Mouse (Mus musculus) forebrain, embryonic 15.5 days (tissue): ENCODE measurements around the gene Tmem265. TPM values are rescaled to one million over a fixed set of nuclear protein-coding genes. Genes with fewer than 3 reads are reported as not detected.

Source experiments
- ATAC-seq: fragments of 200-750 bp; cut with Nextera tagmentation; replicated peaks from 2 replicates; pipeline ENCODE4 v1.8.0; 2017; ENCODE audit warnings: mild to moderate bottlenecking, moderate TSS enrichment, moderate library complexity
- H3K27ac ChIP-seq: fragments of 300-500 bp; sonication (generic); replicated peaks from 2 replicates; pipeline ENCODE4 v1.5.1; 2015; ENCODE audit warnings: mild to moderate bottlenecking, inconsistent platforms
- H3K27me3 ChIP-seq: fragments of 300-500 bp; sonication (generic); 2 replicates; pipeline ENCODE4 v1.6.1; 2015; ENCODE audit warnings: inconsistent platforms
- H3K36me3 ChIP-seq: fragments of 300-500 bp; sonication (generic); 2 replicates; pipeline ENCODE4 v1.6.1; 2015; ENCODE audit warnings: mild to moderate bottlenecking, inconsistent platforms
- H3K4me1 ChIP-seq: fragments of 300-500 bp; sonication (generic); 2 replicates; pipeline ENCODE4 v1.6.1; 2015; ENCODE audit warnings: inconsistent platforms
- H3K4me2 ChIP-seq: fragments of 300-500 bp; sonication (generic); replicated peaks from 2 replicates; pipeline ENCODE4 v1.6.1; 2015; ENCODE audit warnings: mild to moderate bottlenecking, inconsistent platforms
- H3K4me3 ChIP-seq: fragments of 300-500 bp; sonication (generic); 2 replicates; pipeline ENCODE4 v1.5.1; 2015; ENCODE audit warnings: mild to moderate bottlenecking, inconsistent platforms
- H3K9ac ChIP-seq: fragments of 300-500 bp; sonication (generic); replicated peaks from 2 replicates; pipeline ENCODE4 v1.6.1; 2015; ENCODE audit warnings: mild to moderate bottlenecking, inconsistent platforms
- H3K9me3 ChIP-seq: fragments of 300-500 bp; sonication (generic); 2 replicates; pipeline ENCODE4 v1.6.1; 2016; ENCODE audit warnings: inconsistent platforms
- WGBS: fragments of 180-500 bp; shearing (Covaris S2); methylation state at CpG from one replicate; pipeline ENCODE4 v1.1.7; 2015; ENCODE audit warnings: mixed read lengths; 5-methylcytosine and 5-hydroxymethylcytosine counted together
- polyA plus RNA-seq: library from polyadenylated mRNA; unstranded; fragments of >200 nt; fragmentation: Nextera tagmentation; extraction: Ambion mirVana; gene quantifications from 2 replicates; pipeline ENCODE4 v1.2.1, GENCODE M21; 2015

Gene Tmem265
- polyA plus RNA-seq, 1 experiment from 2014 or later: 3.7 TPM

DNA sequence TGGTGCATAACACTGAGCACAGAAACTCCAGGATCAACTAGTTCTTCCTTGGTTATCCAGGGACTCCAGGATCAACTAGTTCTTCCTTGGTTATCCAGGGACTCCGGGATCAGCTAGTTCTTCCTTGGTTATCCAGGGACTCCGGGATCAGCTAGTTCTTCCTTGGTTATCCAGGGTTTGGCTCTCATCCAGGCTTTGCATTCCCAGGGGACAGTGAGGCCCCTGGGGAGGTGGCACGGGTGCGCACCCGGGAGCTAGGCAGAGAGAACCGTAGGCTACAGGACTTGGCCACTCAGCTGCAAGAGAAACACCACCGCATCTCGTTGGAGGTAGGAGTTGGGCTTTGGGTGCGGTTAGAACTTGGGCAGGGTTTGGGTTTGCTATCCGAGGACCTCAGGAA is 29.9 kb downstream of the Tmem265 start:
- H3K4me3 ChIP-seq: no peak overlapping the region
- no peak for ATAC-seq
- no peak overlapping the region for H3K27ac ChIP-seq
- H3K9ac ChIP-seq: no peak overlapping the region
- 87% methylated on average over 10 of the region's 10 CpGs for WGBS
- H3K4me1 ChIP-seq: peaks cover 18% of the 10 kb centered on the region
- no peaks in the 10 kb centered on the region for H3K27me3 ChIP-seq
- H3K36me3 ChIP-seq: peaks cover 60% of the 10 kb centered on the region
- no peaks in the 10 kb centered on the region for H3K9me3 ChIP-seq
- H3K4me2 ChIP-seq: no peak overlapping the region

DNA sequence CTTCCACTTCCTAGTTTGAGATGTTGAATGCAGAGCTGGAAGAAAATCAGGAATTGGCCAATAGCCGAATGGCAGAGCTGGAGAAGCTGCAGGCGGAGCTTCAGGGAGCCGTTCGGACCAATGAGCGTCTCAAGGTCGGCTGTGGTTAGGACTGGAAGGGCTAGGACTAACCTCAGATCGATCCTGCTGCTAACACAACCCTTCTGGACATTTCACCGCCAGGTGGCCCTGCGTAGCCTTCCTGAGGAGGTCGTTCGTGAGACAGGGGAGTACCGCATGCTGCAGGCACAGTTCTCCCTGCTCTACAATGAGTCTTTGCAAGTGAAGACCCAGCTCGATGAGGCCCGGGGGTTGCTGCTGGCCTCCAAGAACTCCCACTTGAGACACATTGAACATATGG is 31.4 kb downstream of the Tmem265 start:
- H3K9ac ChIP-seq: no peak overlapping the region
- WGBS: 87% methylated on average over 14 of the region's 14 CpGs
- no peak overlapping the region for H3K27ac ChIP-seq

DNA sequence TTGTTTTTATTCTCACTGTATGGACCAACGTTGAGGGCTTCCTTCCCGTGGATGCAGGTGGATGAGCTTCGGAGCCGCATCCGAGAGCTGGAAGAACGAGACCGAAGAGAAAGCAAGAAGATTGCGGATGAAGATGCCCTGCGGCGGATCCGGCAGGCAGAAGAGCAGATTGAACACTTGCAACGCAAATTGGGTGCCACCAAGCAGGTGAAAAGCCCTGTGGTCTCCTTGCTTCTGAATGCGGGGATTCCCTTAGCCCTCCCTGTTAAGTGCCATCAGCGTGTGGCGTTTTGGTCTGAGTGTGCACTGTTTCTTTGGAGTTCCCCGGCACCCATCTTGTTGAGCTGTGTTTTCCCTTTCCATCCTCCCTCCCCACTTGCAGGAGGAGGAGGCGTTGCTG is 35.6 kb downstream of the Tmem265 start:
- Histone ChIP-seq H3K27me3 (no peaks in the 10 kb centered on the region), H3K9ac (no peak overlapping the region), H3K27ac (no peak overlapping the region), H3K9me3 (no peaks in the 10 kb centered on the region), H3K4me3 (no peak overlapping the region), H3K4me2 (no peak overlapping the region), H3K4me1 (no peaks in the 10 kb centered on the region), H3K36me3 (peaks cover 97% of the 10 kb centered on the region)
- WGBS: 96% methylated on average over 17 of the region's 17 CpGs
- ATAC-seq: no peak

More for the DNA sequence above, 31.4 kb downstream of the Tmem265 start:
- Histone ChIP-seq H3K36me3 (peaks cover 74% of the 10 kb centered on the region), H3K4me1 (peaks cover 13% of the 10 kb centered on the region), H3K4me2 (no peak overlapping the region), H3K27me3 (no peaks in the 10 kb centered on the region), H3K4me3 (no peak overlapping the region), H3K9me3 (no peaks in the 10 kb centered on the region)
- no peak for ATAC-seq

DNA sequence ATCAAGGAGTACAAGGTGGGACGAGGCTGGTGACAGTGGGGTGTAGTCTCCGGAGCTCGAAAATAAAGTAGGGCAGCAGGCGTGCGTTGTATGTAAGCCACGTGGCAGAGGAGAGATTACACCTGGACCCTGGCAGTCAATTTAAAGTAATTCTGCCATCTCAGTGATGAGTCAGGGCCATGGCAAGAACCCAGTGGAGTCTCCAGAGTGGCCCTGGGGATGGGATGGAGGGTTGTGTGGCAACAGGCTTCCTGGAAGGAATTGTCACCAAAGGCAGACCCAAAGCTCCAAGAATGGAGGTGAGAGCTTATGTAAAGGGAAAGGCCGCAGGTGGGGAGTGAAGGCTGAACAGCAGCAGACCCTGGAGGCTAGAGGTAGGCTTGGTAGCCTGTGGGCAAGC is 39.4 kb downstream of the Tmem265 start:
- WGBS: 98% methylated on average over 7 of the region's 7 CpGs
- Histone ChIP-seq H3K27ac (no peak overlapping the region), H3K27me3 (no peaks in the 10 kb centered on the region), H3K36me3 (peaks cover 87% of the 10 kb centered on the region), H3K4me2 (no peak overlapping the region), H3K9me3 (no peaks in the 10 kb centered on the region), H3K4me3 (no peak overlapping the region), H3K4me1 (no peaks in the 10 kb centered on the region), H3K9ac (no peak overlapping the region)
- no peak for ATAC-seq

DNA sequence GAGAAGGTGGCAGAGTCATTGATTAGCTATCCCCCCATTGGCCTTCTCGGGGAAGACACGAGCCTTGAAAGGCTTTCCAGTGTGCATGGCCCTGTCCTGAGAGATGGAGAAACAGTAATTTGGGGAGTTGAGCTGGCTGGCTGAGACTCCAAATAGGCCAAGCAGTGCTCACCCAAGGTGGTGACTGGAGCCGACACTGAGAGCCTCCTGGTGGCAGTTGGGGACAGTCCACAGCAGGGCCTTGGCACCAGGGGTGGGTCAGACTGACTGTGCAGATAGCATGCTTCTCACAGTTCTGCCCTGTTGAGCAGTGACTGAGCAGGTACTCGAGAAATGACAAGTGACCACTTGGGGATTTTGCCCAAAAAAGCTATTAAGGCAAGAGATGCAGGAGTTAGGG is 40.5 kb downstream of the Tmem265 start:
- 92% methylated on average over 4 of the region's 4 CpGs for WGBS

DNA sequence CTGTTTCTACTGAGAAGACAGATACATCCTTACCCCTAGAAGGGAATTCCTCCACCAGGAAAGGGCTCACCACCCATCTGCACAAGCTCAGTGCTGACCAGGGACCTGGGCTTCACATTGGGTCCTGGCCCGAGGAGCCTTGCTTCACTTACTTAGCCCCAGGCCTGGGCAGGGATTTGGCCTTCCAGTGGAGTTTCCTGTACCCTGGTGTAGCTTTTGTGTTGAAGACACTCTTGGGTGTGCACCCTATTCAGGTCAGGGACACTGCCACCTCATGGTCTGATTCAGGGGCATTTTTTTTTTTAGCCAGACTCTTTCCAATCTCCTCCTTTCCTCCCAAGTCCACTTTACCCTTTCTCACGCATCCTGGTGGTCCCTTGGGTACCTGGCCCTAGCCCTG is 41.7 kb downstream of the Tmem265 start:
- Histone ChIP-seq H3K9me3 (no peaks in the 10 kb centered on the region), H3K9ac (no peak overlapping the region), H3K27me3 (no peaks in the 10 kb centered on the region), H3K27ac (no peak overlapping the region), H3K36me3 (peaks cover 78% of the 10 kb centered on the region), H3K4me2 (no peak overlapping the region), H3K4me3 (no peak overlapping the region), H3K4me1 (no peaks in the 10 kb centered on the region)
- 95% methylated on average over 2 of the region's 2 CpGs for WGBS
- ATAC-seq: no peak

More for the DNA sequence above, 40.5 kb downstream of the Tmem265 start:
- ATAC-seq: no peak
- Histone ChIP-seq H3K9me3 (no peaks in the 10 kb centered on the region), H3K4me2 (no peak overlapping the region), H3K4me1 (no peaks in the 10 kb centered on the region), H3K4me3 (no peak overlapping the region), H3K27me3 (no peaks in the 10 kb centered on the region), H3K9ac (no peak overlapping the region), H3K27ac (no peak overlapping the region), H3K36me3 (peaks cover 78% of the 10 kb centered on the region)

DNA sequence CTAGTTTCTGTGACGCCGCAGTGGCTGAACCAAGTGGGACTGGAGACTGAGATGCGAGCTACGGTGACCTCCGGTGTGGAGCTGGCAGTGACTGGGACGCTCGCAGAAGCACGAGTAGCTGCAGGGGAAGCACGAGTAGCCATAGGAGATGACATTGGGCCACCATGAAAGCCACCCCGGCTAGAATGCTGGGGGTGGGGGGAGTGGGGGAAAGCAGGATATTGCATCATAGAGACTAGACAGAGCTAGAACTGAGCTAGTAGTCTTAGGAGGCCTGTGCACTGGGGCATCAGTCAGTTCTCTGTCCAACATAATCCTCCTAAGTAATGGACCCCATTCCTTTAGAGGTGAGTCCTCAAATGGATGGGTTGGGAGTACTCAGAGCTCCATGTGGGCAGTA is 43.1 kb downstream of the Tmem265 start:
- no peak overlapping the region for H3K9ac ChIP-seq
- no peak overlapping the region for H3K4me3 ChIP-seq
- 95% methylated on average over 10 of the region's 10 CpGs for WGBS
- no peak for ATAC-seq
- H3K27ac ChIP-seq: no peak overlapping the region
- H3K4me1 ChIP-seq: no peaks in the 10 kb centered on the region
- H3K27me3 ChIP-seq: no peaks in the 10 kb centered on the region
- no peaks in the 10 kb centered on the region for H3K9me3 ChIP-seq
- peaks cover 80% of the 10 kb centered on the region for H3K36me3 ChIP-seq
- H3K4me2 ChIP-seq: no peak overlapping the region

DNA sequence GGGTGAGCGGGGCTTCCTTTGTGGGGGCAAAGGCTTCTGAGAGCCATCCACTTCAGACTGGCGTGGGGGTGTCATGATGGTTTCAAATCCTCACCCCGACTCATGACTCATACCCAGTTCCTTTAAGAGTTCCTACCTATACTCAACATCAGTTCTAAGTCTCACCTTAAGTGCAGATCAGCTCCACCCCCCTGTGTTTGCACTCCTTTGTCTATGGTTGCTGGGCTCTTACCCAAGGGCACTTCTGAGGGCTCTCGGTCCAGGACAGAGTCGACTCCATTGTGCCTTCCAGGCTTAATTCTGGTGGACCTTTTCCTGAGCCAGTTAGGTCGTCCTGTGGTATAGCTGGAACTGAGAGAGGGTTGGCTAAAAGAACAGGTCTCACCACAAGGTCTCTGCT is 46.0 kb downstream of the Tmem265 start:
- Histone ChIP-seq H3K4me1 (no peaks in the 10 kb centered on the region), H3K4me3 (no peak overlapping the region), H3K27ac (no peak overlapping the region), H3K9me3 (no peaks in the 10 kb centered on the region), H3K27me3 (no peaks in the 10 kb centered on the region), H3K4me2 (no peak overlapping the region), H3K36me3 (peaks cover 80% of the 10 kb centered on the region), H3K9ac (no peak overlapping the region)
- 83% methylated on average over 6 of the region's 6 CpGs for WGBS
- ATAC-seq: no peak

DNA sequence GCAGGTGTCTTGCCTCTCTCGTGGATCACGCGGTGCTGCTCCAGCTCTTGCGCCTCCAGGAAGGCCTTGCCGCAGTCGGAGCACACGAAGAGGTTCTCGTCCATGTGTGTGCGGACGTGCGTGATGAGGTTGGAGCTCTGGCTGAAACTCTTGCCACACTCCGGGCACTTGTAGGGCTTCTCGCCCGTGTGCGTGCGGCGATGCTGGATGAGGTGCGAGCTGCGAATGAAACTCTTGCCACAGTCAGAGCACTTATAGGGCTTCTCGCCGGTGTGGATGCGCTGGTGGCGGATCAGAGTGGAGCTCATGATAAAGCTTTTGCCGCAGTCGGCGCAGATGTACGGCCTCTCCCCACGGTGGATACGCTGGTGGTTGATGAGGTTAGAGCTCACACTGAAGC is 49.8 kb downstream of the Tmem265 start:
- no peak for ATAC-seq
- Histone ChIP-seq H3K9me3 (no peaks in the 10 kb centered on the region), H3K4me3 (no peak overlapping the region), H3K4me1 (peaks cover 19% of the 10 kb centered on the region), H3K27ac (no peak overlapping the region), H3K4me2 (no peak overlapping the region), H3K27me3 (no peaks in the 10 kb centered on the region), H3K36me3 (peaks cover 62% of the 10 kb centered on the region), H3K9ac (no peak overlapping the region)
- WGBS: 95% methylated on average over 29 of the region's 29 CpGs

DNA sequence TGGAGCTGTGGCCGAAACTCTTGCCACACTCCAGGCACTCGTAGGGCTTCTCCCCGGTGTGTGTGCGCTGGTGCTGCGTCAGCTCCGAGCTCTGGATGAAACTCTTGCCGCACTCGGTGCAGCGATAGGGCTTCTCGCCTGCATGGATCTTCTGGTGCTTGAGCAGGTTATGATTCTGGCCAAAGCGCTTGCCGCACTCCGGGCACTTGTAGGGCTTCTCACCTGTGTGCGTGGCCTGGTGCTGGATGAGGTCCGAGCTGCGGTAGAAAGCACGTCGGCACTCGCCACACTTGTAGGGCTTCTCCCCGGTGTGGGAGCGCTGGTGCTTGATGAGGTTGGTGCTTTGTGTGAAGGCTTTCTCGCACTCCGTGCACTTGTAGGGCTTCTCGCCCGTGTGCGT is 50.4 kb downstream of the Tmem265 start:
- peaks cover 61% of the 10 kb centered on the region for H3K36me3 ChIP-seq
- H3K4me2 ChIP-seq: no peak overlapping the region
- H3K4me3 ChIP-seq: no peak overlapping the region
- 95% methylated on average over 26 of the region's 26 CpGs for WGBS
- H3K27me3 ChIP-seq: no peaks in the 10 kb centered on the region
- H3K4me1 ChIP-seq: peaks cover 24% of the 10 kb centered on the region
- no peaks in the 10 kb centered on the region for H3K9me3 ChIP-seq
- H3K9ac ChIP-seq: no peak overlapping the region
- no peak for ATAC-seq
- H3K27ac ChIP-seq: no peak overlapping the region

DNA sequence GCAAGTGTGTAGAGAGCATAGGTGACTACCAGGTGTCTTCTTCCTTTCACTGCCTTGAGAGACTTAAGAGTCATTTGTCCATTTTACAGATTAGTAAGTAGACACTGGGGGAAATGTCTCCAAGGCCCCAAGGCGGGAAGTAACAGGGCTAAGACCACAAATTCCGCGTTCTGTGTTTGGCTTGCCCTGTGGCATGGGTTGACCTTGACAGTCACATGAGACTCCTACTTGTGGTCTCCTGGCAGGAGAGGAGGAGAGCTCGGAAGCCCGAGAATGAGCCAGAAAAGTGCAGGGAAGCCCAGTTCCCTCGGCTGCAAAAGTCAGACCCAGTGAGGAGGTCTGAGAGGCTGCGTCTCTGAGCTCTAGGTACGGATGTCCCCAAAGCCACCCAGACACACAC is 52.3 kb downstream of the Tmem265 start:
- Histone ChIP-seq H3K27me3 (no peaks in the 10 kb centered on the region), H3K4me2 (peak overlapping the region; percentile 94), H3K27ac (no peak overlapping the region), H3K36me3 (peaks cover 41% of the 10 kb centered on the region), H3K9ac (no peak overlapping the region), H3K4me1 (peaks cover 33% of the 10 kb centered on the region), H3K9me3 (no peaks in the 10 kb centered on the region), H3K4me3 (peak overlapping the region; percentile 100)
- 87% methylated on average over 8 of the region's 8 CpGs for WGBS
- no peak for ATAC-seq

DNA sequence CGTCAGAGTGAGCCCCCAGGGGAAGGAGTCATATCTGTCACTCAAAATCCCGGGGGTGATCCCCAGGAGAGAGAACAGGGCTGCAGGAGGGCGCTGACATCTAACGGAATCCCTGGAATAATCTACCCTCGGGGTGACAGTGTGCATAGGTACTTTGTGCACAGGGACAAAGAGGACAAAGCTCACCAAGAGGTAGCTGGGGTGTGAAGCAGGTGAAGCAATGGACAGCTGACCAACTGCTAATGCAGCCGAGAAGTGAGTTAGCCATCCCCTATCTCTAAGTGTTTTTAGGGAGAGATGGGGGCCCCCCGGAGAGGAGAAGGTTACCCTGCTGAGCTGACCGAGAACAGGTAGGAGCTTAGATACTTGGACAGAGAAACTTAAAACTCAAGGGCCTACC is 52.9 kb downstream of the Tmem265 start:
- H3K27me3 ChIP-seq: no peaks in the 10 kb centered on the region
- H3K36me3 ChIP-seq: peaks cover 36% of the 10 kb centered on the region
- no peak for ATAC-seq
- no peaks in the 10 kb centered on the region for H3K9me3 ChIP-seq
- H3K4me1 ChIP-seq: peaks cover 33% of the 10 kb centered on the region
- peak overlapping the region; percentile 81 for H3K9ac ChIP-seq
- WGBS: 19% methylated on average over 8 of the region's 8 CpGs
- H3K4me2 ChIP-seq: peak overlapping the region; percentile 94
- H3K27ac ChIP-seq: 0 out of 2 replicates have a peak overlapping the region, but pooled peaks have one; percentile 89
- peak overlapping the region; percentile 100 for H3K4me3 ChIP-seq

DNA sequence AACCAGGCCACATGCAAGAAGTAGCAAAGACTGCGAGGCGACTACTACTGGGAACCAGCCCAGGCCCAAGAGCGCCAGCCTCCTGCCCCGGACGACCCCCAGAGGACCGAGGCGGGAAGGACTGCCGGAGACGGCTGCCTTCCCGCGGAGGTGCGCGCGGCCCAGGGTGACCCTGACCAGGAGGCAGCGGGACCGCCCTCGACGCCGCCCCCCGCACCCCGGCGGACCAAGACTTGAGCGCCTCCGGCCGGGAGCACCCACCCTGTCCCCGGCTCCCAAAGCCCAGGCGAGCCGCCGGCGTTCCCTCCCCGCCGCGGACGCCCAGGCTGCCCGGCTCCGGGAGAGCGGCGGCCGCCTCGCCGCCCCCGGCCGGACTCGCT is 53.3 kb downstream of the Tmem265 start:
- no peaks in the 10 kb centered on the region for H3K9me3 ChIP-seq
- H3K4me2 ChIP-seq: peak overlapping the region; percentile 94
- H3K9ac ChIP-seq: peak overlapping the region; percentile 81
- H3K4me1 ChIP-seq: peaks cover 33% of the 10 kb centered on the region
- H3K4me3 ChIP-seq: peak overlapping the region; percentile 100
- peak overlapping the region; percentile 89 for H3K27ac ChIP-seq
- no peaks in the 10 kb centered on the region for H3K27me3 ChIP-seq
- under 1% methylated on average over 40 of the region's 44 CpGs for WGBS
- peak; percentile 36 for ATAC-seq
- peaks cover 31% of the 10 kb centered on the region for H3K36me3 ChIP-seq
